Mouse (Mus musculus): Measurements from ENCODE around the gene Sumf2.
"Not testable (repeated sequence)": the region's sequence is repeated elsewhere in the genome, so short reads cannot be mapped to it uniquely, and the experiment has no call there.

DNA sequence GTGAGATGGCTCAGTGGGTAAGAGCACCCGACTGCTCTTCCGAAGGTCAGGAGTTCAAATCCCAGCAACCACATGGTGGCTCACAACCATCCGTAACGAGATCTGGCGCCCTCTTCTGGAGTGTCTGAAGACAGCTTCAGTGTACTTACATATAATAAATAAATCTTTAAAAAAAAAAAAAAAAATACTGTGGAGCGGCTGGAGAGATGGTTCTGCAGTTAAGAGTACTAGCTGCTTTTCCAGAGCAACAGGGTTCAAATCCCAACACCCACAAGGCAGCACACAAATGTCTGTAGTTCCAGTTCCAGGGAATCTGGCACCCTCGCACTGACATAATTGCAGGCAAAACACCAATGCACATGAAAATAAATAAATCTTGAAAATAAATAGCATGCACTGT is 43.6 kb downstream of the Sumf2 start:
- not testable (repeated sequence) for TF ChIP-seq SRF (IDR thresholded peaks at IDR 0.05; ENCODE audit: control insufficient read depth, insufficient read length, low read depth); POLR2AphosphoS2 (IDR thresholded peaks at IDR 0.05; ENCODE audit: insufficient read length, low read depth); MAX (IDR thresholded peaks at IDR 0.05; ENCODE audit: low read depth); POLR2A (IDR thresholded peaks at IDR 0.05; ENCODE audit: insufficient read length, low read depth); E2F4 (IDR thresholded peaks at IDR 0.05; ENCODE audit: insufficient read depth); CEBPB (IDR thresholded peaks at IDR 0.05; ENCODE audit: insufficient read depth, poor library complexity, severe bottlenecking); TCF12 (IDR thresholded peaks at IDR 0.05; ENCODE audit: insufficient read depth, poor library complexity, severe bottlenecking); USF1 (IDR thresholded peaks at IDR 0.05; ENCODE audit: low read depth); MYOG (IDR thresholded peaks at IDR 0.05; ENCODE audit: control insufficient read depth in 1 of 3, insufficient read depth in 1 of 3, insufficient read length in 2 of 3, low read depth in 2 of 3)

All from myocyte (in vitro differentiated cells).